Mouse (Mus musculus) CH12.LX (cell line): ENCODE data around the gene Cyp39a1.

Experiments
- BHLHE40 ChIP-seq: IDR thresholded peaks from 2 replicates; pipeline ENCODE4 v1.6.1; 2011; ENCODE audit warnings: mild to moderate bottlenecking, low read depth, low read length, improper control_type of control experiment
- CTCF ChIP-seq, 2 experiments: IDR thresholded peaks in 1 of 2; conservative IDR thresholded peaks in 1 of 2; 2 replicates each; pipeline ENCODE4 v1.5.1; 2011 to 2012; ENCODE audit warnings: low read depth in 2 of 2, low read length in 2 of 2, improper control_type of control experiment in 1 of 2, inconsistent platforms in 1 of 2, mild to moderate bottlenecking in 1 of 2, moderate library complexity in 1 of 2
- E2F4 ChIP-seq: IDR thresholded peaks from 2 replicates; pipeline ENCODE4 v1.6.1; 2011; ENCODE audit warnings: low read depth, low read length, improper control_type of control experiment; ENCODE audit not compliant: insufficient replicate concordance
- EP300 ChIP-seq: IDR thresholded peaks from 2 replicates; pipeline ENCODE4 v1.6.1; 2011; ENCODE audit warnings: low read length, improper control_type of control experiment
- HCFC1 ChIP-seq: IDR thresholded peaks from 2 replicates; pipeline ENCODE4 v1.6.1; 2012; ENCODE audit warnings: low read depth, mild to moderate bottlenecking, inconsistent platforms, low read length, improper control_type of control experiment
- JUND ChIP-seq: conservative IDR thresholded peaks from 2 replicates; pipeline ENCODE4 v1.6.1; 2011; ENCODE audit warnings: low read depth, low read length, improper control_type of control experiment
- MAFK ChIP-seq: IDR thresholded peaks from 2 replicates; pipeline ENCODE4 v1.6.1; 2011; ENCODE audit warnings: low read length, improper control_type of control experiment; ENCODE audit not compliant: insufficient replicate concordance
- POLR2A ChIP-seq: IDR thresholded peaks from 2 replicates; pipeline ENCODE4 v1.6.1; 2011; ENCODE audit warnings: low read depth, mild to moderate bottlenecking, improper control_type of control experiment, low read length
- POLR2AphosphoS2 ChIP-seq: IDR thresholded peaks from 2 replicates; pipeline ENCODE4 v1.6.1; 2011; ENCODE audit warnings: low read depth, low read length, improper control_type of control experiment
- RAD21 ChIP-seq: IDR thresholded peaks from 2 replicates; pipeline ENCODE4 v1.6.1; 2011; ENCODE audit warnings: low read depth, mild to moderate bottlenecking, low read length, improper control_type of control experiment, moderate library complexity
- TBP ChIP-seq: conservative IDR thresholded peaks from 2 replicates; pipeline ENCODE4 v1.6.1; 2011; ENCODE audit warnings: low read depth, low read length, improper control_type of control experiment
- USF2 ChIP-seq: conservative IDR thresholded peaks from 2 replicates; pipeline ENCODE4 v1.6.1; 2011; ENCODE audit warnings: low read depth, low read length, improper control_type of control experiment
- ZKSCAN1 ChIP-seq: IDR thresholded peaks from 2 replicates; pipeline ENCODE4 v1.6.1; 2012; ENCODE audit warnings: low read depth, inconsistent platforms, low read length, improper control_type of control experiment, borderline replicate concordance

DNA sequence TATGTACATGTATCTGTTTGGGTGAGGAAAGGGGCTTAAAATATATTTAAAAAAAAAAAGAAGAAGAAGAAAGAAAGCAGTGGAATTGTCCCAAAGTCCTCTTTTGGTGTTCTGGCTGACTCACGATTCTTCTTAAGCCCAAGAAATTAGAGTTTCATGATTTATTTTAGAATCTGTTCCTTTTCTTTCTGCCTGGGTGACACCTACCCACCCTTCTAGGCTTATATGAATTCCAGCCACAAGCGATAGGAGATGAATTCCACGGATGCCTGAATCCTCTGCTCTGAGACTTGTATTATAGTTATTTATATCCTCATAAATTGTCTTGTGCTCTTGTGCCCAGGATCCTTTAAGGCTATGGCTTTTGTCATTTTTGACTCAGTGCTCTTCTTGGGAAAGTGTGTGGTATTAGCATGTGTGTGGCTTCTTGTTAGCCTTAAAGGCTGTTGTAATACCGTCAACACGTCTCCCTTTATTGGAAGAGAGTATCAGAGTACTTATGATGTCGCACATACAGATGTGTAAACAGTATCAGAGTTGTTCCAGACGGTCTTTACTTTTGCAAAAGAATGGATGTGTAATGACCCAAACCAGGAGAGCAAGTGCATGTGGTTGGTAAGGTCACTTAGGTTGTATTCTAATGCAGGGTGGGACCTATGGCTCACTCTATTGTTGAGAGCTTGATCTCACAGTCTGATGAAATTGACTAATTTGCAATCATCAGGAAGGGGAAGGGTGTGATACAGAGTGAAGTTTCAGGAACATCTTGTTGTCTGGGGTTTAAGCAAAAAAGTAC lies 44.5 kb downstream of the Cyp39a1 start:
- TF ChIP-seq BHLHE40 (no peak), JUND (no peak), HCFC1 (no peak), RAD21 (no peak), POLR2A (no peak), CTCF (conservative IDR thresholded peaks at IDR 0.05 in 1 of 2, IDR thresholded peaks at IDR 0.05 in 1 of 2; ENCODE audit: low read depth in 2 of 2, low read length in 2 of 2) (no peak), E2F4 (no peak), POLR2AphosphoS2 (no peak), EP300 (no peak), USF2 (no peak), TBP (no peak), MAFK (no peak), ZKSCAN1 (no peak)
